Mouse (Mus musculus): ENCODE results near the gene Tap2. TPM values are rescaled to one million over a fixed set of nuclear protein-coding genes. Genes with fewer than 3 reads are reported as not detected.

The Tap2 gene
- polyA plus RNA-seq, 1 experiment, result 10.0 TPM

- WGBS, result 89% methylated on average over 3 of the region's 3 CpGs
- H3K27ac ChIP-seq (ENCODE audit: insufficient read depth, low read length), result no peak overlapping the region
- no peak for DNase-seq
- TF ChIP-seq CTCF (IDR thresholded peaks at IDR 0.05; ENCODE audit: borderline replicate concordance, insufficient read depth, low read depth, low read length) (no peak), POLR2A (IDR thresholded peaks at IDR 0.05; ENCODE audit: borderline replicate concordance, insufficient read depth, low read length) (no peak)
- H3K4me1 ChIP-seq (ENCODE audit: control insufficient read depth, insufficient read depth, low read length), result no peaks in the 10 kb centered on the region
- H3K4me3 ChIP-seq (replicated peaks; ENCODE audit: insufficient read depth, low read depth, low read length), result no peak overlapping the region
- H3K27me3 ChIP-seq (ENCODE audit: control insufficient read depth, insufficient read depth, low read length), result no peaks in the 10 kb centered on the region
Observed at GRCm38 (mm10) chr17:34247047-34247446, 43.7 kb downstream of the Tap2 start.

GRCm38 (mm10) chr17:34248764-34249163, 45.4 kb downstream of the Tap2 start:
- H3K4me1 ChIP-seq (ENCODE audit: control insufficient read depth, insufficient read depth, low read length), result no peaks in the 10 kb centered on the region
- no peak overlapping the region for H3K4me3 ChIP-seq (replicated peaks; ENCODE audit: insufficient read depth, low read depth, low read length)
- DNase-seq, result no peak
- TF ChIP-seq POLR2A (IDR thresholded peaks at IDR 0.05; ENCODE audit: borderline replicate concordance, insufficient read depth, low read length) (no peak), CTCF (IDR thresholded peaks at IDR 0.05; ENCODE audit: borderline replicate concordance, insufficient read depth, low read depth, low read length) (no peak)
- H3K27ac ChIP-seq (ENCODE audit: insufficient read depth, low read length), result no peak overlapping the region
- WGBS, result 42% methylated on average over 2 of the region's 2 CpGs
- H3K27me3 ChIP-seq (ENCODE audit: control insufficient read depth, insufficient read depth, low read length), result no peaks in the 10 kb centered on the region

- no peak for DNase-seq
Observed at GRCm38 (mm10) chr17:34249361-34249760, 46.0 kb downstream of the Tap2 start.

GRCm38 (mm10) chr17:34249878-34250277, 46.6 kb downstream of the Tap2 start:
- WGBS, result 13% methylated on average over 4 of the region's 4 CpGs
- Histone ChIP-seq H3K4me1 (ENCODE audit: control insufficient read depth, insufficient read depth, low read length) (no peaks in the 10 kb centered on the region), H3K4me3 (replicated peaks; ENCODE audit: insufficient read depth, low read depth, low read length) (no peak overlapping the region), H3K27me3 (ENCODE audit: control insufficient read depth, insufficient read depth, low read length) (no peaks in the 10 kb centered on the region), H3K27ac (ENCODE audit: insufficient read depth, low read length) (no peak overlapping the region)
- DNase-seq, result peak; percentile 27 to 31
- TF ChIP-seq CTCF (IDR thresholded peaks at IDR 0.05; ENCODE audit: borderline replicate concordance, insufficient read depth, low read depth, low read length), result peak; percentile 61
- no peak for TF ChIP-seq POLR2A (IDR thresholded peaks at IDR 0.05; ENCODE audit: borderline replicate concordance, insufficient read depth, low read length)

More at GRCm38 (mm10) chr17:34249361-34249760, 46.0 kb downstream of the Tap2 start:
- 51% methylated on average over 3 of the region's 3 CpGs for WGBS
- H3K27ac ChIP-seq (ENCODE audit: insufficient read depth, low read length), result no peak overlapping the region
- no peaks in the 10 kb centered on the region for H3K27me3 ChIP-seq (ENCODE audit: control insufficient read depth, insufficient read depth, low read length)
- H3K4me1 ChIP-seq (ENCODE audit: control insufficient read depth, insufficient read depth, low read length), result no peaks in the 10 kb centered on the region
- no peak overlapping the region for H3K4me3 ChIP-seq (replicated peaks; ENCODE audit: insufficient read depth, low read depth, low read length)
- TF ChIP-seq CTCF (IDR thresholded peaks at IDR 0.05; ENCODE audit: borderline replicate concordance, insufficient read depth, low read depth, low read length), result no peak
- no peak for TF ChIP-seq POLR2A (IDR thresholded peaks at IDR 0.05; ENCODE audit: borderline replicate concordance, insufficient read depth, low read length)

GRCm38 (mm10) chr17:34251666-34252065, 48.3 kb downstream of the Tap2 start:
- TF ChIP-seq CTCF (IDR thresholded peaks at IDR 0.05; ENCODE audit: borderline replicate concordance, insufficient read depth, low read depth, low read length), result no peak
- no peak for TF ChIP-seq POLR2A (IDR thresholded peaks at IDR 0.05; ENCODE audit: borderline replicate concordance, insufficient read depth, low read length)
- H3K4me3 ChIP-seq (replicated peaks; ENCODE audit: insufficient read depth, low read depth, low read length), result no peak overlapping the region
- H3K27me3 ChIP-seq (ENCODE audit: control insufficient read depth, insufficient read depth, low read length), result no peaks in the 10 kb centered on the region
- 34% methylated on average over 4 of the region's 4 CpGs for WGBS
- no peaks in the 10 kb centered on the region for H3K4me1 ChIP-seq (ENCODE audit: control insufficient read depth, insufficient read depth, low read length)
- DNase-seq, result no peak
- H3K27ac ChIP-seq (ENCODE audit: insufficient read depth, low read length), result no peak overlapping the region

GRCm38 (mm10) chr17:34256501-34256900, 53.2 kb downstream of the Tap2 start:
- TF ChIP-seq POLR2A (IDR thresholded peaks at IDR 0.05; ENCODE audit: borderline replicate concordance, insufficient read depth, low read length), result no peak
- no peak for TF ChIP-seq CTCF (IDR thresholded peaks at IDR 0.05; ENCODE audit: borderline replicate concordance, insufficient read depth, low read depth, low read length)
- H3K27me3 ChIP-seq (ENCODE audit: control insufficient read depth, insufficient read depth, low read length), result no peaks in the 10 kb centered on the region
- H3K4me1 ChIP-seq (ENCODE audit: control insufficient read depth, insufficient read depth, low read length), result no peaks in the 10 kb centered on the region
- no peak for DNase-seq
- no peak overlapping the region for H3K27ac ChIP-seq (ENCODE audit: insufficient read depth, low read length)
- 79% methylated on average over 5 of the region's 5 CpGs for WGBS
- H3K4me3 ChIP-seq (replicated peaks; ENCODE audit: insufficient read depth, low read depth, low read length), result no peak overlapping the region

- no peak within 1 kb of the TSS for H3K4me3 ChIP-seq (replicated peaks; ENCODE audit: insufficient read depth, low read depth, low read length)
- WGBS, result 70% methylated on average over 11 of the region's 11 CpGs
Observed at GRCm38 (mm10) chr17:34257594-34258375, 54.5 kb downstream of the Tap2 start, which contains the start of gene H2-Ab1. Gene H2-Ab1 (plus strand): TSS chr17:34257689.

GRCm38 (mm10) chr17:34260551-34260950, 57.2 kb downstream of the Tap2 start:
- WGBS, result 56% methylated on average over 5 of the region's 5 CpGs
- Histone ChIP-seq H3K27ac (ENCODE audit: insufficient read depth, low read length) (no peak overlapping the region), H3K27me3 (ENCODE audit: control insufficient read depth, insufficient read depth, low read length) (peaks cover 4% of the 10 kb centered on the region; the same call in 1 of the 2 replicates), H3K4me3 (replicated peaks; ENCODE audit: insufficient read depth, low read depth, low read length) (no peak overlapping the region), H3K4me1 (ENCODE audit: control insufficient read depth, insufficient read depth, low read length) (peaks cover 4% of the 10 kb centered on the region; the same call in 1 of the 2 replicates)
- DNase-seq, result no peak
- TF ChIP-seq POLR2A (IDR thresholded peaks at IDR 0.05; ENCODE audit: borderline replicate concordance, insufficient read depth, low read length) (no peak), CTCF (IDR thresholded peaks at IDR 0.05; ENCODE audit: borderline replicate concordance, insufficient read depth, low read depth, low read length) (no peak)

More at GRCm38 (mm10) chr17:34257594-34258375, 54.5 kb downstream of the Tap2 start, which contains the start of gene H2-Ab1:
- TF ChIP-seq POLR2A (IDR thresholded peaks at IDR 0.05; ENCODE audit: borderline replicate concordance, insufficient read depth, low read length), result no peak
- no peak for TF ChIP-seq CTCF (IDR thresholded peaks at IDR 0.05; ENCODE audit: borderline replicate concordance, insufficient read depth, low read depth, low read length)
- Histone ChIP-seq H3K27ac (ENCODE audit: insufficient read depth, low read length) (no peak within 1 kb of the TSS), H3K4me1 (ENCODE audit: control insufficient read depth, insufficient read depth, low read length) (no peaks in the 10 kb centered on the region), H3K27me3 (ENCODE audit: control insufficient read depth, insufficient read depth, low read length) (no peaks in the 10 kb centered on the region)
- peak; percentile 21 to 44 for DNase-seq
